Mouse (Mus musculus): Measurements from ENCODE around the gene Pus7.
A peak's percentile ranks its signal among the peaks of the same experiment; 100 is the strongest.

Gene Pus7

DNA sequence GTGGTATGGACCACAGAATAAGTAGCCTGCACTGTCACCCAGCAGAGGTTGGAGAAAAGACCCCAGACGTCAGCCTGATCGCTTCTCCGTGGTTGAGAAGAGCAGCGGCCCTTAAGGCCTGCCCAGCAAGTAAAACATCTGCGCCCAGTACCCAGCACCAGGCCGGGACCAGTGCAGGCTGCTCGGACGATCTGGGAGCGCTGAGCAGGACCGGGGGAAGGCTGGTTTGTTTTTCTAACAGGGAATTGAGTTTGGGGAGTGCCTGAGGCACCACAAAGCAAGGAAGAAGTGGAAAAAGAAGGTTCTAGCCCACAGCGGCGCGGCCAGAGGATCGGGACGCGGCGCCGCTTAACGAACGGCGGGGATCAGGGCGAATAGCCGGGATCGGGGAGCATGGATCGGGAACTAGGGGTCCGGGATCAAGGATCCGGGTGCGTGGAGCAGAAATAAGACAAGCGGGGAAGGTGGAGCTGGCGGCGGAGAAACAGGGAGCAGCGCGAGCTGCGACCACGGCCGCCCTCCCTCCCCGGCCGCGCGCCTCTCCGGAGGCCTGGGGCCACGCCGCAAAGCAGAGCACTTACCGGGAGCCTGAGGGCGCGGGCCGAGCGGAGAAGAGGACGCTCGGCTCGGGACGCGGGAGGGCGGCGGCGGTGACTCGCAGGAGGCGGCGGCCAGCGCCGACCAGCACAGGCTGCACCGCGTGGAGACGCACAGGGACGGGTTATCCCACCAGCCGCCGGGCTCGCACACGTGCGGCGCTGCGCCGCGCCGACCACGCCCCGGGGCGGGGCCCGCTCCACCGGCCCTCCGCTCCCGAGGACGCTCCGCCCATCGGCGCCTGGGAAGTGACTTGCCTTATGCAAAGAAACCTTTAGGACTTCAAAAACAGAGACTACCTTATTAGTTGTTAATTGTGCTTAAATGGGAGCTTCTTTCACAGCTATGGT is at the start of gene Pus7:
Gene Pus7, minus strand, starts transcription at position 781 of the 947 bp plus-strand sequence.
- DNase-seq (ENCODE audit: low spot score in 2 of 2) = peak; percentile 39 to 65

DNA sequence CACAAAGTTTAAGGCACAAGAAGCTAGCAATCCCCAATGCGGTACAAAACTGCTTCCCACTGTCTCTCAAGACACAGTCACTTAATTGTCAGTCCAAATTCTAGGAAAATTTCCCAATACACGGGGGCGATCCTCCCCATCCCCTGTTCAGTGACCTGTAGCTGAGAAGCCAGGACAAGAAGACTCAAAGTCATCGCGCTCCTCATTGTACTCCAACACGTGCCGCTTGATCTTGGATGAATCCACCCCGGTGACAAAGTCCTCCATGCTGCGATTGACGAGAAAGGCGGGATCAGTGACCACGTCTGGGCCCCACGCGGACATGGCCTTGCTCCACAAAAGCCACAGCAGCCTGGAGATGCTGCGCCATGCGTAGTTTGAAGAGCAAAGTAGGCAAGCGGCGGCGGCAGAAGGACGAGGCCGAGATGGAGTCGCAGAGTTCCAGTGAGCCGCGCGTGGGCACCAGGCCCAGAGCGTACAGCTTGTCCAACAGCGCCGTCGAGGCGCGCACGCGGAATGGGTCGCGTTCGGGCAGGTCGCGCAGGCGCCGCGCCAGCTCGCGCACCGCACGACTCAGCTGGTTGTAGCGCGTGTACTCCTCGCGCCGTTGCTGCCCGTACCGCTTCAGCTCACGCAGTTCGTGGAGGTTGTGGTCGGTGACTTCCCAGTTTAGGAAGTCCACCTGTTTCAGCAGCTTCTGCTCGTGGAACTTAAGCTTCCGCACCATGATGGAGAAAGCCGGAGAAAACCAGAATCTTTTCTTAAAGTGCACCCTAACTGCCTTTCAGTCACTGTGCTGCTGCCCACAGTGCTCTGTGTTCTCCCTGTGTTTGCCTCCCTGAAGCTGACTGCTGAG is 47.6 kb upstream of the Pus7 start:
- no peak for DNase-seq (ENCODE audit: low spot score in 2 of 2)

DNA sequence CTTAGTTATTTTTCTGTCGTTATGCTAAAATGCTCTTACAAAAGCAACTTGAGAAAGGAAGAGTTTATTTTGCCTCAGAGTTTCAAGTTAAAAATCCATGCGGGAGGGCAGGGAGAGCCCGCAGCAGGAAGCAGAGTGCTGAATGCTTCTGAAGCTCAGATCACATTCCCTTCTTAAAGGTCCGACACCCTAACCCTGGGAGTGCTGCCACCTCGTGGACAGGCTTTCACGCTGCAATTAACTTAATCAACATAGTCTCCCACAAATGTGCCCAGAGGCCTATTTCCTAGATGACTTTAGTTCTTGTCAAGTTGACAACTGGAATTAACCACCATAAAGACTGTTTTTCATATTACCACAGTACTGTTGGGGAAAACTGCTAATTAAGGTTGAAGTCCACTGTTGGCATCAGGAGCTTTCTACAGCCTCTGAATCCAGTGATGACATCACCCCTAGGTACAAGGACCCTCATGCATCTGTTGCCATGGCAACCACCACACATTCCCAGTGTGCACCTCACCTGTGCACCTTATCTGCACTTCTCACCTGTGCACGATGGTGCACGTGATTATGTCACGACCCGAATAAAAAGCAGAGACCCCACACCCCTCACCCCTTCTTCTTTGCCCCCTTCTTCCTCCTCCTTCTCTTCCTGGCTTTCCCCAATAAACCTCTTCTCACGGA is 43.0 kb upstream of the Pus7 start:
- peak; percentile 49 to 63 for DNase-seq (ENCODE audit: low spot score in 2 of 2)

DNA sequence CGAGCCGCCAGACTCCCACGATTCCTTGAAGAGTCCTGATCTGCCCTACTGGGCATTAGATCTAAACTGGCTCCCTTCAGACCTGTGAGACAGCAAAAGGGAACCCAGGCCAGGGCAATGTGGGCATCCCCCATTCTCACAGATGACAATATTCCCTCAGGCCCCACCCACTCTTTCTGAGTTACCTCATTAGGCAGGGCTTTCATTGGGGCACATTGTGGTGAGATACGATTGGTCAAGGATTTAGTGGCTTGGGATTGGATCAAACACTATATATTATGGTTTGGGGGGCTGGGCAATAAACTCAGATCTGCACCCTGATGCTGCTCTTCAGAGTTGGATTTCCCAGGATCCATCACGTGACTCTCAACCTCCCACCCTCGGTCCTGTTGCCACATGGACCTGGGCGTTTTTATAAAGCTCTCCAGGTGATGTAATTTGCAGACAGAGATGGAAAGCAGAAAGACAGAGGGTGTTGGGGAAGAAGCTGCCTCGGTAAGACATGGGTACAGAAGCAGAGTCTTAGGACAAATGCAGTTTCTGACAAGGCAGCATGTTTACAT is 40.7 kb upstream of the Pus7 start:
- DNase-seq (ENCODE audit: low spot score in 2 of 2) = no peak

DNA sequence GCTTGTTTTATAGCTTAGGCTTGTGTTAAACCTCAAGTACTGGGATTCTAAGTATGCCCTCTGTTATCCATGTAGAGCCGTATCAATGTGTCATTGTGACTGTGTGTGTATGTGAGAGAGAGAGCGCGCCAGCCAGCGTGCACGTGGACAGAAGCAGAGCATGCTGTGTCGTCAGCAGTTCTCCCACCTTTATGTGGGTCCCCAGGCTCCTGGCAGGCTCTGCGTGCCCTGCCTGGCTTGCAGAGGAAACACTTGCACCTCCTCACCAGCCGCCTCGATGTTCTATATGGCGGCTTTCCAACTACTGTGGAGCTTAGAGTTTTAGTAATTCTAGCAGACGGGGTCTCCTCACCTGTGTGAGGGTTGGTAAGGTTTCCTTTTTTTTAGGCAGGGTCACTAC is 38.8 kb upstream of the Pus7 start:
- no peak for DNase-seq (ENCODE audit: low spot score in 2 of 2)

DNA sequence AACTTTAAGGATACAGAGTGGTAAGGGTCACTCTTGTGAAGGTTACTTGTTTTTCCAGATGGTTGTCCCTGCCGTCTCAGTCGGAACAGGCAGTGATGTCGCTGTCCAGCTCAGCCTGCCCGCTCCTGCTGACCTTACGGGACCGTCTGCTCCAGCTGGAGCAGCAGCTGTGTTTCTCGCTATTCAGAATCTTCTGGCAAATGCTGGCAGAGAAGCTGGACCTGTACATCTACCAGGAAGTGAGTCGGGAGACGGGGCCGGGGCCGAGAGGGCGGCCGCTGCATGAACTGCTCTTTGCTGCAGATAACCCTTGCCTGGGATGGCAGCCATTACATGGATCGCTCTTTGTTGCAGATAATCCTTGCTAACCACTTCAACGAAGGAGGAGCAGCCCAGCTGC is 33.2 kb upstream of the Pus7 start:
- DNase-seq (ENCODE audit: low spot score in 2 of 2) = no peak

DNA sequence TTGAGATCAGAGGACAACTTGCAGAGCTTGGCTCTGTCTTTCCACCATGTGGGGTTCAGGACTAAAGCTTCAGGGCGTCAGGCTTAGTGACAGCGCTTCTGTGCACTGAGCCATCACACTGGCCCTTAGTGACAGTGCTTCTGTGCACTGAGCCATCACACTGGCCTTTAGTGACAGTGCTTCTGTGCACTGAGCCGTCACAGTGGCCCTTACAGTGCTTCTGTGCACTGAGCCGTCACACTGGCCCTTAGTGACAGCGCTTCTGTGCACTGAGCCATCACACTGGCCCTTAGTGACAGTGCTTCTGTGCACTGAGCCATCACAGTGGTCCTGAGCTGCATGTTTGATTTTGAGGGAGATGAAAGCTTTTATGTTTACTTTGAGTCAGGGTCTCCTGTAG is 31.3 kb upstream of the Pus7 start:
- no peak for DNase-seq (ENCODE audit: low spot score in 2 of 2)

DNA sequence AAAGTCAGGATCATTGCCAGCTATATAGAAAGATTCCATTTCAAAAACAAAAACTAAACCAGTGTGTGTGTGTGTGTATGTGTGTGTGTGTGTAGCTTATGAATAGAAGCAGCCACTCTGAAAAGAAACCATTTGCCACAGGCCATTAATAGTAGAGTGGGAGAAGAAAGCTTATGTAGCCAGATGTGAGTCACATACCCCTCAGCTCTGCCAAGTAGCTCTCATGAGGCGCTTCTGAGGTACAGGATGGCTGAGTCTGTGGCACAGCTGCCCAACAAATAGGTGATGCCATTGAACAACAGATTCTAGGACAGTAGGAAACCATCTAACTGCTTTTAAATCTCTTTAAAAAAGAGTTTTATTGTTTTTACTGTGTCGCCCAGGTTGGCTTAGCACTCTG is 9.2 kb upstream of the Pus7 start:
- DNase-seq (ENCODE audit: low spot score in 2 of 2) = no peak

DNA sequence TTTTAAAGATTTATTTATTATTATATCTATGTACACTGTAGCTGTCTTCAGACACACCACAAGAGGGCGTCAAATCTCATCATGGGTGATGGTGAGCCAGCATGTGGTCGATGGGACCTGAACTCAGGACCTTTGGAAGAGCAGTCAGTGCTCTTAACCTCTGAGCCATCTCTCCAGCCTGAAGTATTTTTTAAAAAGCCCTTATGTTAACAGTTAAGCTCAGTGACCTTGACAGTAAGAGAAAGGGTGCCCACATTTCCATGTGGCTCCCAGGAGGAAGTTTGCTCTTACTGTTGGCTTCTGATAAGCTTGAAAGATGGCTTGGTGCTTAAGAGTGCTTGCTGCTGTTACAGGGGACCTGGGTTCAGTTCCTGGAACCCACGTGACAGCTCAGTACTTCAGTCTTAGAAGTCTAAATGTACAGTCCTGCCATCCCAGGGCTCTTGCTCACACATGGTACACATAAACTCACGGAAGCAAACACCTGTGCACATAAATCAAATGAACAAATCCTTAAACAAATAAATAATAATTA is 5.6 kb upstream of the Pus7 start:
- no peak for DNase-seq (ENCODE audit: low spot score in 2 of 2)

DNA sequence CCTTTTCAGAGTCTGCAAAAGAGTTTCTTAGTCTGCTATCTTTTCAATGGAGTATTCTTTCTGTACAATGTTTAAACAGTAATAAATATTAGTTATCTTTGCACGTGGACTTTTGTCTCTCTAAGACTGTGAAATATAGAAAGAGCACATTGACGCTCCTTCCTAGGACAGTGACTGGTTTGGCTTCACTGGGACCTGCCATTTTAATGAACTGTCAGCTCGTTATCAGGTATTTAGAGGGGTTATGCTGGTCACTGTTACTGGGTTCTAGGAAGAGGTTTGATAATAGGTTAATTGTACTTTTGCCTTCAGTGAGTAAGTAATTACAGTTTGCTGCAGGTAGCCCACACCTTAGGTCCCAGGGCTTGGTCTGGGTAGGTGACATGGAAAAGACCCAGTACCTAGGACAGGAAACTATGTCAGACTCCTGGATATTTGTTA is 4.9 kb upstream of the Pus7 start:
- no peak for DNase-seq (ENCODE audit: low spot score in 2 of 2)

DNA sequence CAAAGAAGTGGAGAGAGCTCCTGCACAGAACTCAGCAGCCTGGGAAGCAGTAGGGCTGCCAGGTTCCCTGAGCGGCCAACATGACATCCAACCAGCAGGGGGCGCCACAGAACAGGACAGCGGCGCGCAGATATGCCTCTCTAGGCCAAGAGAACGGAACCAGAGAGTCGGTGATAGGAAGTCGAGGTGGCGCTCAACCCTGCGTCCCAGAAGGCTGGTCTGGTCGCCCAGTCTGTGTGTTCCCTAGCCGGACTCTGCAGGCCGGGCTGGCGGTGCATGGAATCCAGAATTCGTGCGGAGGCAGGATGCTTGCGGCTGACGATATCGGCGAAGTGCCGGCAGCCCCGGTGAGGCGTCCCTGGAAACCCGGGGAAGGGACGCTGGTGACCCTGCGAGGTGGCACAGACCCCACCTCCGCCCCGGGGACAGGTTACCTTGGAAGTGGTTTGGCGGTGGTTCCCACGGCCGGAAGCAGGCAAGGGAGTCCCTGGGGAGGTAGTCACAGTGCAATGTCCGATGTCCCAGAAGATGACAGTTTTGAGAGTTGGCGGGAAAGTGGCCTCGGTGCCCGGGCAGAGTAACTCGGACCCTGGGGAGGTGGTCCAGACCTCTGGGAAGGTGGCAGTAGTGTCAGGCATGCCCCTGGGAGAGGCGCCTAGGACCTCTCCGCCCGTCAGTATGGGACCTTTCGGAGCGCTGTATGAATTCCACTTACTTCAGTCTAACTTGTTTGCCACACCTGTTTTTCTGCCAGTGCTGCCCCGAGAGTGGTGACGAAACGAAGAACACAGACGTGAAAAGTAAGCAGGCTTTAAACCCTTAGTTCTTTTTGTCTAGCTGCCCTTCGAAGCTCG is 4.3 kb upstream of the Pus7 start, which contains the start of gene Rint1:
Gene Rint1, plus strand, starts transcription at position 176 of the 854 bp plus-strand sequence.
- DNase-seq (ENCODE audit: low spot score in 2 of 2) = peak; percentile 90 to 92

DNA sequence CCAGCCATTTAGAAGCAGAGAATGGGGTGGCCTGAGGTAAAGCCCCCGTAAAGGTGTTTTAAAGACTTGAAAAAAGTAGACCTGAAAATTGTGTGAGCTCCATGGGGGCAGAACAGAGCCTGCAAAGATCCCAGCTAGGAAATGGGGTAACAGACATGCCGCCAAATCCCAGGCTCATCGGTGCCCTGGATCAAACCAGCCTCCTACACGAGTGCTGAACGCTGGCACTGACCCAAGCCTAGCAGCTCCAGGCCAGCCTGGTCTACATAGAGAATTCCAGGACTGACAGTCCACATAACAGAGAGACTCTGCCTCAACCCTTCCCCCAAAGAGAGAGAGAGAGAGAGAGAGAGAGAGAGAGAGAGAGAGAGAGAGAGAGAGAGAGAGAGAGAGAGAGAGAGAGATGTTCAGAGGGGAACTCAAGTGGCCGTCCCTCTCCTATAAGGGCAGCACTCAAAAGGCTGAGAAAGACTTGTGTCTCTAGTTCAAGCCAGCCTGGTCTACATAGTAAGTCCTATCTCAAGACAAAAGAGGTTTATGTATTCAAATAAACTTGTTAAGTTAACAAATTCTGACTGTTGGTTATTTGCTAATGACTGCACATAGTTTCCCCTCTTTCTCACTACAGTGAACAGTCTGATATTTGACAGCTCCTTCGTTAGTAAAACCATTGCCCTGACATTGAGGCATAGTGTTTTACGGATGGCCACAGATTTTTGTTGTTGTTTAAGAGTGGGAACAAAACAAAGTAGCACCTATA is 1.3 kb downstream of the Pus7 start:
- no peak for DNase-seq (ENCODE audit: low spot score in 2 of 2)

DNA sequence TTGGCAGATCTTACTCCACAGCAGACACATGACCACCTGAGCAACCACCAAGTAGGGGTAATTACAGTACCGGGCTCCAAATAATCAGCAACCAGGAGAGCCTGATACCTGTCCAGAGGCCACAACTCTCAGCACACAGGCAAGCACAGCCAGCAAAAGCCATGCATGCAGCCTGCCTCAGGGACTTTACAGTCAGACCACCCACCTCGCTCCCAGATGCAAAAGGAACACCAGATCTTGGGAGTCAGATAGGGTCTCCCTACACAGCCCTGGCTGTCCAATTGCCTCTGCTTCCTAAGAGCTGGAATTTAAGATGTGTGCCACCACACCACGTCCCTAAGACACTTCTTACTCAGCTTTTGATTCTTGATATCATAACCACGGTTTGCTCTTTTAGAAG is 2.3 kb downstream of the Pus7 start:
- DNase-seq (ENCODE audit: low spot score in 2 of 2) = no peak

DNA sequence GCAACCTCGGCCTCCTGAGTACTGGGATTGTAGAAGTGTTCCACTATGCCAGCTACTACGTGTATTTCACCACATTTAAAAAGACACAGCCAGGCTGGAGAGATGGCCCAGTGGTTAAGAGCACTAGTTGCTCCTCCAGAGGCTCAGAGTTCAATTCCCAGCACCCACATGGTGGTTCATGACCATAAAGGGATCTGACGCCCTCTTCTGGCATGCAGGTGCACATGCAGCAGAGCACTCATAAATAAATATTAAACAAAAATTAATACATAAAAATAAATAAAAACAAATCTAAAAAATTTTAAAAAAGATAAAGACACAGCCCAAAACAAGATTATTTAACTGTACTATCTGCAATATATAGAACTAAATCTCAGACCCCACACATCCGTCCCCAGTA is 3.0 kb downstream of the Pus7 start:
- no peak for DNase-seq (ENCODE audit: low spot score in 2 of 2)

DNA sequence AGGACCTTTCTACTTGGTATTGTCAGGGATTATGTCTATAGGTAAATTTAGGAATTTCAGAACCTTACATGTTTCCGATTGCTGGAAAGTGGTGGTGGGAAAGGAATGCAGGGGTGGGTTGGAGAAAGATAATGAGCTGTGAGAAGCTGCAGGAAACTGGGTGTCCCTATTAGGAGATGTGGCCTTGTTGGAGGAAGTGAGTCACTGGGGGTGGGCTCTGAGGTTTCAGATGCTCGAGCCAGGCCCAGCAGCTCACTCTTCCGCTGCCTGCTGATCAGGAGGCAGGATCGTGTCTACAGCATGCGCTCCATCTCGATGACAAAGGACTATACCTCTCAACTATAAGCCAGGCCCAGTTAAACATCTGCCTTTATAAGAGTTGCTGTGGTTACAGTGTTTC is 9.3 kb downstream of the Pus7 start:
- no peak for DNase-seq (ENCODE audit: low spot score in 2 of 2)

DNA sequence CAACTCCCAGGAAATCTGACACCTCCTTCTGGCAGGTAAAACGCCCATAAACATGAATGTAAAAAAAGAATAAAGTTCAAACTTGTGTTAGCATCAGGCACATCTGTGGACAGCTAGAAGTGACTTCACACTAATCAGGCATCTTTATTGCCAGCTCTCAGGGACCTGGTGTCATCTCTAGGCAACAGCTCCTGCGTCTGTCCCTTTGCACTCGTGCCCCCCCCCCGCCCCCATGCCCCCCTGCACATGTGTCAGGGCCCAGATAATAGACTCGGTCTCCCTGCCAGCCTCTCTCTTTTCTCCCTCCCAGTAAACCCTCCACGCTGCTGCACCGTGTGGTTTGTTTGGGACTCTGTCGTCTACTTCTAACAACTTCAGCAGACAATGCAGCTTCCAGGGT is 12.4 kb downstream of the Pus7 start:
- no peak for DNase-seq (ENCODE audit: low spot score in 2 of 2)

DNA sequence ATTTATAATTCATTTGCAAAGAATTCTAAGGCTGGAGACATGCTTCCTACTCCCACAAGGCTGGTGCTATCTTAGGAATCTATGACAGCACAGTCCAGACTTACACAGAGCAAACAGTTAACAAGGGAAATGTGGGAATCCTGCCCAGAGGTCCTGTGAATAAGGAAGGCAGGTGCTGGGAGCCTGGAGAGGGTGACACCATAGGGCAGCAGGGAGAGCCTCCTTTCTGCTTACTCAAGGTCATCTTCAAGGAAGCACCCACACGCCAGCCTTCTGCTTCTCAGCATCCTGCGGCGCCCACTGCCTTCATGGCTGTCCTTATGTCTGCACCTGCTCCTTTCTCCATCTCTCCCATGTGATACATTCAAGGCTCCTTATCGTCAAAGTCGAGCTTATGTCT is 19.0 kb downstream of the Pus7 start:
- no peak for DNase-seq (ENCODE audit: low spot score in 2 of 2)

DNA sequence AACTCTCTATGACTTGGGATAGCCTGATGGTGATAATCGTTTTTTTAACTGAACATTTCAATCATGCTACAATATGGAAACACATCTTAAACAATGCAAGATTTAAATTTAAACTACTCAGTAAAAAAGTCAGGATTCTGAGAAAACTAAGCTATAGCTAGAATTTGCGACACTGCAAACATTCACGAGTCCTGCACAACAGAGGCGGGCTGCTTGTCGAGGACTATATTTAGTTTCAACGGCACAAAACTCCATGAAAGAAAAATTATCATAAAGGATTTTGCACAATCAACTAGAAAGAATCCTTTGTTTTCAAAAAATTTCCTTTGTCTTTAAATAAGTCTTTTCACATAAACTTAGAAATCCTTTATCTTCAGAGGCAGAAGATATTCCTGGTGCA is 21.0 kb downstream of the Pus7 start:
- DNase-seq (ENCODE audit: low spot score in 2 of 2) = no peak

DNA sequence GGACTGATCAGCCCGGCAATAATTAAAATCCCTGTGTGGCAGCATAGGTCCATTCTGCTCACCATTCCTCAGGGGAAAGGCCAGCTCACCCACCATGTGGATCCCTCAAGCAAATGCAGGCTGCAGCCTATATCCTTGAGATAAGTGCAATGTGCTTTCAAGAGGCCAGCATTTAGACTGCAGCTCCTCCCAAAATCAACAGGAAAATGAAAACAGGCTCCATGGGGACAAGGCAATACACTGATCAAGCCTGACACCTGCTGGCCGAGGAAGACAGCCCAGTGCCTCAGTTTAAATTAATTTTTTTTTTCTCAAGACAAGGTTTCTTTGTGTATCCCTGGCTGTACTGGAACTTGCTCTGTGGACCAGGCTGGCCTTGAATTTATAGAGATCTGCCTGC is 24.9 kb downstream of the Pus7 start:
- peak; percentile 17 to 26 for DNase-seq (ENCODE audit: low spot score in 2 of 2)

DNA sequence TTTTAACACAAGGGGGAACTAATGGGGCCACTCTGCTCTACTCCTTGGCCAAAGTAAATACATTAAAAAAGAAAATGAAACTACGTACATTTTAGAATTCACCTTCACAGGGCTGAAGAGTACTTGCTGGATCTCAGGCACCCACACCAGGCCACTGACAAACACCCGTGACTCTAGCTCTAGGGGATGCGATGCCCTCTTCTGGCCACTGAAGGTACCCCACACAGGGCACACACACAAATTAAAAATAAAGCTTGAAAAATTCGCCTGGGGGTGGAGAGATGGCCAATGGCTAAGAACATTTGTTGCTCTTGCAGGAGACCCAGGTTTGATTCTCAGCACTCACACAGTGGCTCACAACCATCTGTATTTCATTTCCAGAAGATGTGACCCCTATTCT is 27.1 kb downstream of the Pus7 start:
- no peak for DNase-seq (ENCODE audit: low spot score in 2 of 2)

All from natural killer cell, adult 2 months (primary cell).